Mouse (Mus musculus) hindbrain, postnatal 0 days (tissue): ENCODE measurements around the gene Slc17a5. TPM values are rescaled to one million over a fixed set of nuclear protein-coding genes. Genes with fewer than 3 reads are reported as not detected.

Experiments
- ATAC-seq: fragments of 200-750 bp; cut with Nextera tagmentation; 2 replicates; pipeline ENCODE4 v1.8.0; 2017; ENCODE audit warnings: mild to moderate bottlenecking, moderate TSS enrichment, moderate library complexity
- DNase-seq: peaks from one replicate; pipeline ENCODE4 v3.0.0-alpha.2; 2015; ENCODE audit warnings: low spot score
- H3K27ac ChIP-seq: fragments of 300-500 bp; sonication (generic); 2 replicates; pipeline ENCODE4 v1.5.1; 2014; ENCODE audit warnings: mild to moderate bottlenecking
- H3K27me3 ChIP-seq: fragments of 300-500 bp; sonication (generic); 2 replicates; pipeline ENCODE4 v1.6.1; 2014; ENCODE audit warnings: low read length, mixed read lengths; ENCODE audit not compliant: insufficient read depth
- H3K36me3 ChIP-seq: fragments of 300-500 bp; sonication (generic); 2 replicates; pipeline ENCODE4 v1.6.1; 2014; ENCODE audit warnings: low read length, mixed read lengths; ENCODE audit not compliant: insufficient read depth
- H3K4me1 ChIP-seq: fragments of 300-500 bp; sonication (generic); 2 replicates; pipeline ENCODE4 v1.6.1; 2014; ENCODE audit warnings: antibody characterized with exemption, low read length, mixed read lengths; ENCODE audit not compliant: insufficient read depth
- H3K4me2 ChIP-seq: fragments of 300-500 bp; sonication (generic); 2 replicates; pipeline ENCODE4 v1.6.1; 2014; ENCODE audit warnings: low read depth, mild to moderate bottlenecking, low read length, moderate library complexity, mixed read lengths
- H3K4me3 ChIP-seq: fragments of 300-500 bp; sonication (generic); 2 replicates; pipeline ENCODE4 v1.5.1; 2014; ENCODE audit warnings: low read length
- H3K9ac ChIP-seq: fragments of 300-500 bp; sonication (generic); replicated peaks from 2 replicates; pipeline ENCODE4 v1.6.1; 2014; ENCODE audit warnings: mild to moderate bottlenecking, low read length, moderate library complexity, mixed read lengths
- H3K9me3 ChIP-seq: fragments of 300-500 bp; sonication (generic); 2 replicates; pipeline ENCODE4 v1.6.1; 2016; ENCODE audit warnings: low read length, mixed read lengths
- CTCF ChIP-seq: IDR thresholded peaks from 2 replicates; pipeline ENCODE4 v1.5.1; 2016; ENCODE audit warnings: antibody characterized with exemption, control low read depth, low read depth
- WGBS: fragments of 180-500 bp; shearing (Covaris S2); extraction: QIAGEN DNeasy Blood & Tissue Kit; methylation state at CpG from one replicate; pipeline ENCODE4 v1.1.7; 2014; 5-methylcytosine and 5-hydroxymethylcytosine counted together
- polyA plus RNA-seq: library from polyadenylated mRNA; unstranded; fragments of >200 nt; fragmentation: Nextera tagmentation; extraction: Ambion mirVana; gene quantifications from 2 replicates; pipeline ENCODE4 v1.2.1, GENCODE M21; 2015
- total RNA-seq: library from RNA; depleted of rRNA; stranded (reverse); fragments of >200 nt; gene quantifications from 2 replicates; pipeline ENCODE4 v1.2.3, GENCODE M21; 2014

Slc17a5 gene
- total and polyA plus RNA-seq, 2 experiments from 2014 or later, result 9.9 to 16.6 TPM

DNA sequence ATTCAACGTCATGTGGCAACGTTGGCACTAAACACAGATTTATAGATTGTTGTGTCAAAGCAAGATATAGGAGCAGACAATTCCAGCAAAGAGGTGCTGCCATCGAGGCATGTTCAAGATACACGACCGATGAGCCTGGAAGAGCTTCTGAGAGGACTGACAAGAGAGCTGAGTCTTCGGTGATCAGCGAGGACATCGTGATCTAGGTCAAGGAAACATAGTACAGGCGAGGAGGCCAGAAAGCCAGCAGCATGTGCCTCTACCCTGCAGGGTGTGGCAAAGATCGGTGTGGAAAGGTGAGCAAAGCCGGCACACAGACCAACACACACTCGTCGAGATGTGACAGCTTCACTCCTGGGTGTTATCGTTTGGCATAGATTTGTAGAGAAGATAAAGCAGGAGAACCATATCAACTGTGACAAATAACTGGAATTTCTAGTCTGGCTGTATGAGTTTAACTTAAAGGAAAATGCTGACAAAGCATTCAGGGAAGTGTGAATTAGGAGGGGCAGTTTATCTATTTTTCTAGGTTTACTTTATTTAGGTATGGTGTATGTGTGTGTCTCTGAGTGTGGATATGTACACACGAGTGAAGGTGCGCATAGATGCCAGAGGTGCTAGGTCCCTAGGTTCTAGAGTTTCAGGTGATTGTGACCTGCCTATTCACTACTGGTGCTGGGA, 79.6 kb downstream of the Slc17a5 start:
- ATAC-seq, result no peak

DNA sequence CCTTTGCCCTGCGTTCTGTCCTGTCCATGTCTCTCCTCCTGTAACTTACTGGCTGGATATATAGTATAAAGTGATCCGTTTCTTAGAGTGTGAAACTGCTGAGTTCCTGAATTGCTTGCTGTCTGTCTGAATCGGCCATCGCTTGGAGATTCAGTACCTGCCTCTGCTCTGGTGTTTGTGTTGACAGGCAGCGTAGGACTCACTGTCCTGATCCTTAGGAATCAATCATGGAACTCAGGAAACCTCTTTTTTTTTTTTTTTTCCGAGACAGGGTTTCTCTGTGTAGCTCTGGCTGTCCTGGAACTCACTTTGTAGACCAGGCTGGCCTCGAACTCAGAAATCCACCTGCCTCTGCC, 81.1 kb downstream of the Slc17a5 start:
- H3K9ac ChIP-seq, result no peak overlapping the region
- TF ChIP-seq CTCF, result no peak
- H3K4me2 ChIP-seq, result no peak overlapping the region
- ATAC-seq (no peak), DNase-seq (no peak)
- no peaks in the 10 kb centered on the region for H3K27me3 ChIP-seq
- 82% methylated on average over 7 of the region's 7 CpGs for WGBS
- H3K27ac ChIP-seq, result no peak overlapping the region
- H3K9me3 ChIP-seq, result no peaks in the 10 kb centered on the region
- H3K4me1 ChIP-seq, result peaks cover 10% of the 10 kb centered on the region
- no peaks in the 10 kb centered on the region for H3K36me3 ChIP-seq
- H3K4me3 ChIP-seq, result no peak overlapping the region

More for the DNA sequence above, 79.6 kb downstream of the Slc17a5 start:
- Histone ChIP-seq H3K36me3 (no peaks in the 10 kb centered on the region), H3K27ac (no peak overlapping the region), H3K9me3 (no peaks in the 10 kb centered on the region), H3K4me1 (peaks cover 3% of the 10 kb centered on the region), H3K4me2 (no peak overlapping the region), H3K4me3 (no peak overlapping the region), H3K9ac (no peak overlapping the region), H3K27me3 (no peaks in the 10 kb centered on the region)
- no peak for DNase-seq
- WGBS, result 93% methylated on average over 16 of the region's 16 CpGs
- no peak for TF ChIP-seq CTCF

DNA sequence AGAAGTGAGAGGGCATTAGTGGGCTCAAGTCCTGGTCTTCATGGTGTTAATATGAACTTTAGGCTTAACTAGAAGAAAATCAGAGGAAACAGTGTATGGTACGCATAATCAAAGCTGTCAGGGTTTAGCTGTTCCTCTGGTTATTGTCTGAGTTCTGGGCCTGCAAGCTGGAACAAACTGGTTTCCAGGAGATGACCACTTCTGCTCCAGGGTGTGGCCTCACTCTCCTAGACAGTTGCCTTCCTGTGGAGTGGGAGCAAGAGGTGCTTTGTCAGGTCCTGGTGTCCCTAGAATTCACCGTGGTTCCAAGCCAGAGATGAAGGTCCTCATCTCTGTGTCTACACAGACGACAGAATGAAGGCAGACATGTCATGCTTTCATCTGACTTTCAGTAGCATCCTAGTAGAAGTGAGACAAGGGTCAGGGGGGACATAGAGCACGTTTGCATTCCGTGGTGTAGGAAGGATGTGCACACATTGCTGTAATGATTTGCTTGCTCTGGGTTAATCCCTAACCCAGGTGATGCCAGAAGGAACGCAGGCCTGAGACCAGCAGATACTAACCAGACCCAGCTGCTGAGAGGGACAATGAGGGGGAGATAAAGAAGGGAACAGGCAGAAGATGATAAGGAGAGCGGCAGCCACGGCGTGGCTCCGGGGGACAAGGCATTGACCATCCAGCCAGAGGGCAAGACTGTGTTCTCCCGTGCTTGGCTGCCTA, 81.7 kb downstream of the Slc17a5 start:
- H3K27ac ChIP-seq, result no peak overlapping the region
- no peaks in the 10 kb centered on the region for H3K36me3 ChIP-seq
- ATAC-seq, result no peak
- TF ChIP-seq CTCF, result no peak
- no peak overlapping the region for H3K4me2 ChIP-seq
- WGBS, result 74% methylated on average over 11 of the region's 11 CpGs
- H3K9me3 ChIP-seq, result no peaks in the 10 kb centered on the region
- H3K4me1 ChIP-seq, result peaks cover 10% of the 10 kb centered on the region
- DNase-seq, result no peak
- no peak overlapping the region for H3K9ac ChIP-seq
- no peaks in the 10 kb centered on the region for H3K27me3 ChIP-seq
- H3K4me3 ChIP-seq, result no peak overlapping the region

DNA sequence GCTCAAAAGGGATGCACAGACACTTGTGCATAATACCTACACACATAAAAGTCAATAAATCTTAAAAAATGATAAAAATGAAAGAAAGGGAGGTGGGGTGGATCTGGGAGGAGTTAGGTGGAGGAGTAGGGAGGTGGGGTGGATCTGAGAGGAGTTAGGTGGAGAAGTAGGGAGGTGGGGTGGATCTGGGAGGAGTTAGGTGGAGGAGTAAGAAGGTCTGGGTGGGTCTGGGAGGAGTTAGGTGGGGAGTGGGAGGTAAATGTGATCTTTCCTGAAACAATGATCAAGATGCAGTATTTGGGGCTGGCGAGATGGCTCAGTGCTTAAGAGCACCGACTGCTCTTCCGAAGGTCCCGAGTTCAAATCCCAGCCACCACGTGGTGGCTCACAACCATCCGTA, 82.6 kb downstream of the Slc17a5 start:
- Histone ChIP-seq H3K4me1 (peaks cover 10% of the 10 kb centered on the region), H3K36me3 (no peaks in the 10 kb centered on the region), H3K9ac (no peak overlapping the region), H3K4me2 (0 out of 2 replicates have a peak overlapping the region, but pooled peaks have one; percentile 10), H3K9me3 (no peaks in the 10 kb centered on the region), H3K27ac (no peak overlapping the region), H3K27me3 (no peaks in the 10 kb centered on the region), H3K4me3 (no peak overlapping the region)
- ATAC-seq, result no peak
- 90% methylated on average over 6 of the region's 6 CpGs for WGBS
- DNase-seq, result no peak
- TF ChIP-seq CTCF, result no peak

DNA sequence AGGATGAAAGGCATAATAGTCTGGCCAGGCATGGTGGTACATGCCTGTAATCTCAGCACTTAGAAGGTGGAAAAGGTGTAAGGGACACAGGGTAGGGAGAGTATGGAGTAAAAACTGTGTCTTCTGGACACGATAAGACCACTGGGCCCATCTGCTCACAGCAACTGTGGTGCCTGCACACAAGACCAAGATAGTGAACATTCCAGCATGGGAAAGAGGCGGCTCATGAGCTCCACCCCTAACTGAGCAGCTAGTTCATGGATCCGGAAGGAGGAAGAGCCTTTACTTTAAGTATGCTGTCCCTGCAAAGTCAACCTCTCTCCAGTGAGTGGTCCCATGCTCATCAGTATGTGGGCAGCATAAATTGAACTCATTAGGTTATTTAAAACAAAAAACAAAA, 83.2 kb downstream of the Slc17a5 start:
- 71% methylated on average over 3 of the region's 3 CpGs for WGBS

DNA sequence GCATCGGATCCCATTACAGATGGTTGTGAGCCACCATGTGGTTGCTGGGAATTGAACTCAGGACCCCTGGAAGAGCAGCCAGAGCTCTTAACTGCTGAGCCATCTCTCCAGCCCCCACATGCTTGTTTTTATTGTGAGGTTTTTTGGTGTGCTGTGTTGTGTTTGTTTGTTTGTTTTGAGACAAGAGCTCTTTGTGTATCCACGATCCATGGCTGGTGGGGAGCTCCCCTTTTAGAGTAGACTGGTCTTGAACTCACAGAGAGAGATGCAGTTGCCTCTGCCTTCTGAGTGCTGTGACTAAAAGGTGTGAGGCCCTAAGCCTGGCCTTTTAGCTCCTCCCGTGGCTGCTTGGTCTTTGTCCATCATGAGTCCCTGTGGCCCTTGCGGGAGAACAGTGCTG, 83.7 kb downstream of the Slc17a5 start:
- no peaks in the 10 kb centered on the region for H3K27me3 ChIP-seq
- no peak for TF ChIP-seq CTCF
- H3K9me3 ChIP-seq, result no peaks in the 10 kb centered on the region
- H3K27ac ChIP-seq, result peak overlapping the region; percentile 77; the same call in 1 of the 2 replicates
- H3K4me1 ChIP-seq, result peaks cover 10% of the 10 kb centered on the region
- no peaks in the 10 kb centered on the region for H3K36me3 ChIP-seq
- no peak overlapping the region for H3K9ac ChIP-seq
- peak overlapping the region; percentile 48 for H3K4me2 ChIP-seq
- H3K4me3 ChIP-seq, result no peak overlapping the region
- WGBS, result 57% methylated on average over 4 of the region's 4 CpGs
- DNase-seq, result no peak
- ATAC-seq, result no peak

More for the DNA sequence above, 83.2 kb downstream of the Slc17a5 start:
- H3K4me3 ChIP-seq, result no peak overlapping the region
- peaks cover 10% of the 10 kb centered on the region for H3K4me1 ChIP-seq
- no peaks in the 10 kb centered on the region for H3K9me3 ChIP-seq
- H3K27me3 ChIP-seq, result no peaks in the 10 kb centered on the region
- H3K27ac ChIP-seq, result 0 out of 2 replicates have a peak overlapping the region, but pooled peaks have one; percentile 77
- DNase-seq (no peak), ATAC-seq (no peak)
- peak overlapping the region; percentile 48 for H3K4me2 ChIP-seq
- H3K36me3 ChIP-seq, result no peaks in the 10 kb centered on the region
- no peak for TF ChIP-seq CTCF
- H3K9ac ChIP-seq, result no peak overlapping the region
